Mouse (Mus musculus) common myeloid progenitor, adult 5-6 weeks (primary cell): ENCODE measurements at regions not wholly inside any gene's neighbourhood (a gene's known extent, or its start where the extent isn't known, plus 50 kb on each side); places are given as distances from the start of the nearest gene placed in this dataset.

Source experiments
- ATAC-seq: replicated peaks from 2 replicates; pipeline ENCODE4 v1.8.0; 2016; ENCODE audit warnings: low read depth, mild to moderate bottlenecking, moderate TSS enrichment, inconsistent platforms; ENCODE audit not compliant: poor library complexity, severe bottlenecking

GRCm38 (mm10) chr9:33850993-33851392, 634.7 kb upstream of the Kirrel3 start:
- ATAC-seq = no peak

- no peak for ATAC-seq
These were observed 629.5 kb upstream of the Kirrel3 start for GRCm38 (mm10) chr9:33856169-33856568.

GRCm38 (mm10) chr9:33858511-33858910, 627.2 kb upstream of the Kirrel3 start:
- no peak for ATAC-seq

- ATAC-seq = no peak
These were observed 617.0 kb upstream of the Kirrel3 start for GRCm38 (mm10) chr9:33868666-33869065.

- ATAC-seq = no peak
These were observed 598.4 kb upstream of the Kirrel3 start for GRCm38 (mm10) chr9:33887279-33887678.

GRCm38 (mm10) chr9:33892001-33892400, 593.7 kb upstream of the Kirrel3 start:
- ATAC-seq = no peak

- ATAC-seq = no peak
These were observed 584.2 kb upstream of the Kirrel3 start for GRCm38 (mm10) chr9:33901313-33902076.

GRCm38 (mm10) chr9:33903991-33904570, 581.6 kb upstream of the Kirrel3 start:
- no peak for ATAC-seq

GRCm38 (mm10) chr9:33914919-33915318, 570.8 kb upstream of the Kirrel3 start:
- ATAC-seq = no peak

GRCm38 (mm10) chr9:33915349-33916056, 570.2 kb upstream of the Kirrel3 start:
- no peak for ATAC-seq

GRCm38 (mm10) chr9:33930286-33930685, 555.4 kb upstream of the Kirrel3 start:
- no peak for ATAC-seq

GRCm38 (mm10) chr9:33934071-33934470, 551.6 kb upstream of the Kirrel3 start:
- ATAC-seq = no peak

- no peak for ATAC-seq
These were observed 531.4 kb upstream of the Kirrel3 start for GRCm38 (mm10) chr9:33954319-33954718.
